Mouse (Mus musculus): ENCODE measurements around the gene Zfp335. TPM values are rescaled to one million over a fixed set of nuclear protein-coding genes. Genes with fewer than 3 reads are reported as not detected.

The Zfp335 gene
- total and polyA plus RNA-seq, 3 experiments = 5.2 to 16.5 (median 12.0) TPM

DNA sequence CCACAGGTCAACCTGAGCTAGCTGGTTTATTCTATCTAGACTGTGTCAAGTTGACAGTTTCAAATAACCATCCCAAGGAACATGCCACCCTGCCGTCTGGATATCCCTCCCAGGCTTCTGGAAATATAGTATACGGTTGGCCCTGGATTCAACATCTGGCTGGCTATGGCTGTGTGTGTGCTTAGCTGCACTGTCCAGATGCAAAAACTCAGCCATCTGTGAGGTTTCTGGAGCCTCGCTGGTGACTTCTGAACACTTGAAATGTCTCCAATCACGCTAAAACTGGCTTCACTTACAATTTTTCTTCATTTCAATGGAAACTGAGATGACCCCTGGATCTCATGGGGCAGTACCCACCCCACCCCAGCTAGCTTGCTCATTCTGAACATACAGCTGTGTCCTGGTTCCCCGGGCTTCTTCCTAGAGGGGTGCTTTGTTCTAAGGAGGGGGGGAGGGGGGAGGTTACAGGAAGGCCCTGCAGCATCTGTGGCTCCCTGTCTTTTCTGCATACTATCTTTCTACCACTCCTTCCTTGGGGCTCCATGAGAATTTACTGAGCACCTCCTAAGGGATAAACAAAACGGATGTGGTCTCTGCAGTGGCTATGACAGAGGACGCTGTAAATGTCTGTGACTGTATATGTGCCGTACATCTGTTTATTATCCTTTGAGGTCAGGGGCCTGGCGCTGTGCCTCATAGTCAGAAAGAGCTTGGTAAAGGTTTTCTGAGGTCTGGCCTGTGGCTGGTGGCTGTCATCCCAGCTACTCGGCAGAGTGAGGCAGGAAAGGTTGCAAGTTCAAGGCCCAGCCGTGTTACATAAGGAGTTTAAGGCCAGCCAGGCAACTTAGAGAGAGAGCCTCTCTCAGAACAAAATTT lies 19.4 kb upstream of the Zfp335 start:
- H3K27me3 ChIP-seq (replicated peaks) = peaks cover 22% of the 10 kb centered on the region
- DNase-seq (ENCODE audit: extremely low read depth) = no peak
- H3K36me3 ChIP-seq (replicated peaks in 1 of 2; ENCODE audit: control insufficient read depth in 1 of 2, insufficient read depth in 1 of 2, low read length in 1 of 2) = no peaks in the 10 kb centered on the region
- in situ Hi-C loops (cut with MboI; ENCODE audit: low pct_ligation_motif_present, low pct_unique_long_range_greater_than_20kb, low sequenced_read_pairs) = no loop called here
- H3K4me3 ChIP-seq (replicated peaks in 1 of 3; ENCODE audit: low read depth in 2 of 3, low read length in 2 of 3, poor library complexity in 1 of 3) = no peak overlapping the region
- no peak overlapping the region for H3K4me2 ChIP-seq (ENCODE audit: insufficient read depth, low read depth, poor library complexity, severe bottlenecking)
- no peaks in the 10 kb centered on the region for H3K4me1 ChIP-seq (ENCODE audit: control insufficient read depth in 1 of 2, insufficient read depth in 2 of 2)
- no peaks in the 10 kb centered on the region for H3K79me2 ChIP-seq (replicated peaks; ENCODE audit: control insufficient read depth, extremely low read depth, insufficient read depth, poor library complexity, severe bottlenecking)
- no peak overlapping the region for H3K9ac ChIP-seq (ENCODE audit: insufficient read depth, low read depth)
- dilution Hi-C loops (cut with MboI; ENCODE audit: extremely low pct_ligation_motif_present, extremely low pct_unique_long_range_greater_than_20kb, low sequenced_read_pairs) = no loop called here
- TF ChIP-seq JUND (conservative IDR thresholded peaks at IDR 0.05; ENCODE audit: low read depth, low read length) (no peak), MEF2A (IDR thresholded peaks at IDR 0.05; ENCODE audit: borderline replicate concordance, low read depth, low read length) (no peak)
- no peaks in the 10 kb centered on the region for H3K9me3 ChIP-seq (replicated peaks; ENCODE audit: low read length)
- no peak overlapping the region for H3K27ac ChIP-seq (ENCODE audit: insufficient read depth, low read depth)

DNA sequence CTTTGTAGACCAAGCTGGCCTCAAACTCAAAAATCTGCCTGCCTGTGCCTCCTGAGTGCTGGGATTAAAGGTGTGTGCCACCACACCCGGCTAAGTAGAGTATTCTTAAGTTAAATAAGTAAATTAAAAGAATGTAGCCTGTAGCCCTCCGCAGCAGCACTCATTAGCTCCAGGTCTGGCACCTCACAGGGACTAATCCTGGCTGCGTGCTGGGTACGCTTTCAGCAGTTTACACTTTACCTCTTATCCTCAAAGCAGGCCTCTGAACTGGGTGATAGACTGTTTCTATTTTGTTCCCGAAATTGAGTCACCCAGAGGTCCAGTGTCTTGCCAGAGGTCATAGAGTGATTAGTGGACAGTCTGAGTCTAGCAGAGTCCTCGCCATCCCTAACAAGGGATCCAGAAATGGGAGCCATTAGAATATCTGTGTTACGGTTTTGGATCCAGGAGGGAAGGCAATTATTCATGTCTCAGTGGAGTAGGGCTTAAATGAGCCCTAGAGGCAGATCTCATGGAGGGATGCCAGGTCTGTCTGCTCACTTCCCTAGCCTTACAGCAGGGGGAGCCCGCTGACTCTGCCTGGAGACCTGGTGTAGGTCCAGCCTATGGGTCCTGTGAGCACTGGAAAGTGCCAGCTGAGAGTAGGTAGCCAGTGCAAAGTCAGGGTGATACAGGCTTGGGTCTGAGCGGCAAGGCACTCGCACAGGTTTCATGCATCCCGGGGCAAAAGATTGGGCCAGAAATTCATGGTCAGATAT lies 12.7 kb upstream of the Zfp335 start:
- in situ Hi-C loops (cut with MboI; ENCODE audit: low pct_ligation_motif_present, low pct_unique_long_range_greater_than_20kb, low sequenced_read_pairs) = no loop called here
- Histone ChIP-seq H3K36me3 (replicated peaks in 1 of 2; ENCODE audit: control insufficient read depth in 1 of 2, insufficient read depth in 1 of 2, low read length in 1 of 2) (peaks cover 5 to 16% of the 10 kb centered on the region in 2 experiments), H3K4me1 (ENCODE audit: control insufficient read depth in 1 of 2, insufficient read depth in 2 of 2) (no peaks in the 10 kb centered on the region; a peak in 1 of 4 replicates), H3K79me2 (replicated peaks; ENCODE audit: control insufficient read depth, extremely low read depth, insufficient read depth, poor library complexity, severe bottlenecking) (no peaks in the 10 kb centered on the region), H3K9ac (ENCODE audit: insufficient read depth, low read depth) (no peak overlapping the region), H3K9me3 (replicated peaks; ENCODE audit: low read length) (no peaks in the 10 kb centered on the region), H3K27me3 (replicated peaks) (no peaks in the 10 kb centered on the region), H3K4me2 (ENCODE audit: insufficient read depth, low read depth, poor library complexity, severe bottlenecking) (no peak overlapping the region), H3K4me3 (replicated peaks in 1 of 3; ENCODE audit: low read depth in 2 of 3, low read length in 2 of 3, poor library complexity in 1 of 3) (no peak overlapping the region), H3K27ac (ENCODE audit: insufficient read depth, low read depth) (no peak overlapping the region)
- DNase-seq (ENCODE audit: extremely low read depth) = peak; percentile 66
- dilution Hi-C loops (cut with MboI; ENCODE audit: extremely low pct_ligation_motif_present, extremely low pct_unique_long_range_greater_than_20kb, low sequenced_read_pairs) = no loop called here
- TF ChIP-seq MAFK (IDR thresholded peaks at IDR 0.05; ENCODE audit: insufficient replicate concordance, low read length) = no peak
- TF ChIP-seq MYC (IDR thresholded peaks at IDR 0.05; ENCODE audit: low read depth, low read length) = no peak
- peak; percentile 82 for TF ChIP-seq RAD21 (IDR thresholded peaks at IDR 0.05; ENCODE audit: low read depth, low read length)
- no peak for TF ChIP-seq ELF1 (IDR thresholded peaks at IDR 0.05; ENCODE audit: low read depth, low read length)
- TF ChIP-seq E2F4 (IDR thresholded peaks at IDR 0.05; ENCODE audit: insufficient replicate concordance, low read depth, low read length) = no peak
- TF ChIP-seq PAX5 (IDR thresholded peaks at IDR 0.05; ENCODE audit: low read length) = no peak
- TF ChIP-seq ZMIZ1 (IDR thresholded peaks at IDR 0.05; ENCODE audit: low read depth, low read length) = no peak
- TF ChIP-seq BHLHE40 (IDR thresholded peaks at IDR 0.05; ENCODE audit: low read depth, low read length) = no peak
- TF ChIP-seq MXI1 (IDR thresholded peaks at IDR 0.05; ENCODE audit: low read depth, low read length) = no peak
- TF ChIP-seq KAT2A (IDR thresholded peaks at IDR 0.05; ENCODE audit: insufficient replicate concordance, low read length) = no peak
- TF ChIP-seq RCOR1 (conservative IDR thresholded peaks at IDR 0.05; ENCODE audit: low read depth, low read length) = no peak
- TF ChIP-seq SMC3 (IDR thresholded peaks at IDR 0.05; ENCODE audit: low read depth, low read length) = peak; percentile 74
- TF ChIP-seq CTCF (conservative IDR thresholded peaks at IDR 0.05 in 1 of 2, IDR thresholded peaks at IDR 0.05 in 1 of 2; ENCODE audit: low read depth in 2 of 2, low read length in 2 of 2) = peak; percentile 60 to 89
- no peak for TF ChIP-seq IRF4 (IDR thresholded peaks at IDR 0.05; ENCODE audit: low read depth, low read length)
- no peak for TF ChIP-seq POLR2AphosphoS2 (IDR thresholded peaks at IDR 0.05; ENCODE audit: low read depth, low read length)
- TF ChIP-seq ZKSCAN1 (IDR thresholded peaks at IDR 0.05; ENCODE audit: borderline replicate concordance, low read depth, low read length) = no peak
- no peak for TF ChIP-seq UBTF (IDR thresholded peaks at IDR 0.05; ENCODE audit: low read depth, low read length)
- TF ChIP-seq TCF12 (IDR thresholded peaks at IDR 0.05; ENCODE audit: low read depth, low read length) = 0 out of 2 replicates have a peak, but pooled peaks have one; percentile 25
- TF ChIP-seq NRF1 (IDR thresholded peaks at IDR 0.05; ENCODE audit: low read depth, low read length) = no peak
- no peak for TF ChIP-seq SIN3A (IDR thresholded peaks at IDR 0.05; ENCODE audit: low read length)
- no peak for TF ChIP-seq USF2 (conservative IDR thresholded peaks at IDR 0.05; ENCODE audit: low read depth, low read length)
- TF ChIP-seq USF1 (IDR thresholded peaks at IDR 0.05; ENCODE audit: low read depth, low read length) = no peak
- no peak for TF ChIP-seq CHD2 (IDR thresholded peaks at IDR 0.05; ENCODE audit: low read length)
- TF ChIP-seq NELFE (IDR thresholded peaks at IDR 0.05; ENCODE audit: low read depth, low read length) = no peak
